Mouse (Mus musculus): ENCODE data around the gene Mrps5. TPM values are rescaled to one million over a fixed set of nuclear protein-coding genes. Genes with fewer than 3 reads are reported as not detected.

Gene Mrps5
- 100 to 1,000 TPM; 123 to 125 TPM for polyA plus RNA-seq (2017; shearing (Covaris generic))

DNA sequence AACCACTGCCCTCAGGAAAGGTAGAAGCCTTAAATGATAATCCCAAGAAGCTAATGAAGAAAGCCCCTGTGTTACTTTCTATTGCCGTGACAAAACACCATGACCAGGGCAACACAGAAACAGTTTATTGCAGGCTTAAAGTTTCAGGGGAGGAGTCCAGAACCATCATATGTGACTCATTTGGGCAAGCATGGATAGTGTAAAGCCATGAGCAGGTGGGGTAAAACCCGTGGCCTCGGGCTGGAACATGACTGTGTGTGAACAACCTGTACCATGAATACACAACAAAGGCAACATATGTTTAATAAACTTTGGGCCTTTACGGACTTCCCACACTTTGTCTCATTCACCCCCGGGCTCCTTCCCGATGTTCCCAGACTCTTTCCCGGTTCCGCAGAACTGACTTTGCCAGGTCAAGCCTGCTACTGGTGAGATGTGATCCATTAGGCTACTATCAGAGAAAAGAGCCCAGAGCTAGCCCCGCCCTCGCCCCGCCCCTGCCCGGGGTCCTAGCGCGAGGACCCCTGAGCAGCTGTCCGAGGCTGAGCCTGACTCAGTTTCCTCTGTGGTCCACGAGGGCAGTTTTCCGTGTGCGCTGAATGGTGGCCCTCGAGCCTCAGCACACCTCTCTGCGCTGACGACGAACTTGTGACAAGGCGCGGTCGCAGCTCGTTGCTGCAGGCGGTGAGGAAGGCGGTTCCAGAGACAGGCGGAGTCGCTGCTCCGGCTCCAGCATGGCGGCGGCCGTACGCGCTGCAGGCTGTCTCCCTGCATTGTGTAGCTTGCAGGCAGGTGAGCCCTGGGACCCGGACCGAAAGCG is at the start of gene Mrps5, which contains the start of gene Zfp661:
TSS of gene Mrps5 (plus strand) at position 529 of the 820 bp plus-strand sequence.
TSS of gene Zfp661 (minus strand) at position 401 of the 820 bp plus-strand sequence.

DNA sequence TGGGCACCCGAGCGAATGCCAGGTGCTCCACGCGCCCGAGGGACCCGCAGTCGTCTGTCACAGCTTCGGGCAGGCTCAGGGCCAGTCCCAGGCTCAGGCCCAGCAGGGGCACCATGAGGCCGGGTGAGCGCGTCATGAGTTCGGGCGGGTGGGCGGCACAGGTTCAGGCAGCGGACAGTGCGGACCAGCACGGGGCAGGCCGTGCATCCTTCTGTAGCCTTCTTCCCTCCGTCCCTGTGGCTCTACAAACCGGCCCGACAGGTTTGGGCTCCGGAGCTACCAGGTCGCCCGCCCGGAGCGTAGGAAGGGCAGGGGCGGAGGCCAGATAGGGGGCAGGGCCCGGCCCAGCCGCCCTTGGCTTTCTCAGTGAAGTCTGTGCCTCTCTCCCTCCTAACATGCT is 45.8 kb upstream of the Mrps5 start, which contains the start of gene Prom2:
TSS of gene Prom2 (minus strand) at position 283 of the 400 bp plus-strand sequence.

DNA sequence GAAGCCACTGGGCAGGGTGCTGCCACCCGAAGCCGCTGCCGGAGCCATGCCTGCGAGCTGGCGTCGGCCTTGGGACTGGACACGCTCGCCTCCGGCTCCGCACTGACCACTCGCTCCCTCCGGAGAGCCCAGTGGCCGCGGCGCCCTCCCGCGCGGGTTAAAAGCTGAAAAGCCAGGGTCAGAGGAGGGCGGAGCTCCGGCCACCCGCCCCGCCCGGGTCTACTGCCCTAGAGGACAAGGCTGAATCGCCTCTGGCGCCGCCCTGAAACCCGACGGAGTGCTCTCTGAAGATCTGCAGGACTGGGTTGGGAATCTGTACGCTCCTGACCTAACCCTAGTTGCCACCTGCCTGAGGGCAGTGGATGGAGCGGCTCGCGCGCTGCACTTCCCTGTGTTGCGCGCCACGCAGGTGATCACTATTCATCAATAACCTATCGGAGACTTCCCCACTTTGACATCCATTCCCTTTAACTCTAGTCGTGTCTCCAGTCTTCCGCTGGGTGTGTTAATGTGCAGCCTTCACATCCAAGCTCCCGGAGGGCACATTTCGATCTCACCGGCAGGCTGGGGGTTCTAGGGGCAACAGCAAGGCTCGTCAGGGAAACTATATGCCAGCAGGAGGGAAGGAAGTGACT is 69.2 kb downstream of the Mrps5 start, which contains the start of gene Mal:
TSS of gene Mal (minus strand) at position 610 of the 635 bp plus-strand sequence.

Other genes with a start within 250 kb of the Mrps5 start
- 1 to 10 TPM in 1 of 2 experiments, under 1 TPM in 1; 0.11 to 1.0 TPM for gene Astl, start 248.6 kb upstream of the Mrps5 start, polyA plus RNA-seq (2017; shearing (Covaris generic))
- 1 to 10 TPM in 1 of 2 experiments, under 1 TPM in 1; 0.40 to 1.7 TPM for gene Adra2b, start 224.0 kb upstream of the Mrps5 start, polyA plus RNA-seq (2017; shearing (Covaris generic))
- 1 to 10 TPM in 1 of 2 experiments, under 1 TPM in 1; 0.22 to 1.1 TPM for gene Gpat2, start 162.0 kb upstream of the Mrps5 start, polyA plus RNA-seq (2017; shearing (Covaris generic))
- 10 to 100 TPM; 24.8 to 25.3 TPM for gene Fahd2a, start 142.7 kb upstream of the Mrps5 start, polyA plus RNA-seq (2017; shearing (Covaris generic))
- gene Kcnip3, start 65.1 kb upstream of the Mrps5 start, polyA plus RNA-seq (2017; shearing (Covaris generic)) = 1 to 10 TPM in 1 of 2 experiments, under 1 TPM in 1; 0.34 to 1.2 TPM
- 1 to 10 TPM in 1 of 2 experiments, under 1 TPM in 1; 0.48 to 1.2 TPM for gene Prom2, start 45.8 kb upstream of the Mrps5 start, polyA plus RNA-seq (2017; shearing (Covaris generic))
- 1 to 10 TPM; 2.9 to 3.2 TPM for gene Zfp661, start 128 bp upstream of the Mrps5 start, polyA plus RNA-seq (2017; shearing (Covaris generic))
- 1 to 10 TPM in 1 of 2 experiments, under 1 TPM in 1; 0.22 to 1.4 TPM for gene Mal, start 69.5 kb downstream of the Mrps5 start, polyA plus RNA-seq (2017; shearing (Covaris generic))
- under 1 TPM in 1 of 2 experiments, not detected in 1; 0.13 TPM for gene Mall, start 142.7 kb downstream of the Mrps5 start, polyA plus RNA-seq (2017; shearing (Covaris generic))
- 1 to 10 TPM in 1 of 2 experiments, under 1 TPM in 1; 0.69 to 2.0 TPM for gene Nphp1, start 201.7 kb downstream of the Mrps5 start, polyA plus RNA-seq (2017; shearing (Covaris generic))
- 10 to 100 TPM; 22.7 to 32.2 TPM for gene Mtln, start 205.3 kb downstream of the Mrps5 start, polyA plus RNA-seq (2017; shearing (Covaris generic))
- under 1 TPM; 0.33 to 0.58 TPM for gene Bub1, start 244.6 kb downstream of the Mrps5 start, polyA plus RNA-seq (2017; shearing (Covaris generic))

All from inflammation-experienced regulatory T-cells (primary cell).